Mouse (Mus musculus): ENCODE measurements at regions not wholly inside any gene's neighbourhood (a gene's known extent, or its start where the extent isn't known, plus 50 kb on each side); places are given as distances from the start of the nearest gene placed in this dataset.

GRCm38 (mm10) chr9:116301602-116302001, 126.4 kb upstream of the Tgfbr2 start:
- TF ChIP-seq CTCF (IDR thresholded peaks at IDR 0.05; ENCODE audit: low read depth, low read length) (no peak), POLR2A (IDR thresholded peaks at IDR 0.05; ENCODE audit: borderline replicate concordance, low read depth, low read length) (no peak)
